Mouse (Mus musculus) forebrain, embryonic 13.5 days (tissue): ENCODE results near the gene Sema3b. TPM values are rescaled to one million over a fixed set of nuclear protein-coding genes. Genes with fewer than 3 reads are reported as not detected.
"Not testable (repeated sequence)": the region's sequence is repeated elsewhere in the genome, so short reads cannot be mapped to it uniquely, and the experiment has no call there.

Experiments
- ATAC-seq: fragments of 200-750 bp; cut with Nextera tagmentation; 2 replicates; pipeline ENCODE4 v1.8.0; 2017
- H3K27ac ChIP-seq: fragments of 300-500 bp; sonication (generic); 2 replicates; pipeline ENCODE4 v1.5.1; 2015; ENCODE audit warnings: inconsistent platforms, mild to moderate bottlenecking, moderate library complexity
- H3K27me3 ChIP-seq: fragments of 300-500 bp; sonication (generic); 2 replicates; pipeline ENCODE4 v1.6.1; 2015; ENCODE audit warnings: mild to moderate bottlenecking, inconsistent platforms
- H3K36me3 ChIP-seq: fragments of 300-500 bp; sonication (generic); 2 replicates; pipeline ENCODE4 v1.6.1; 2015; ENCODE audit warnings: mild to moderate bottlenecking, inconsistent platforms; ENCODE audit not compliant: poor library complexity, severe bottlenecking
- H3K4me1 ChIP-seq: fragments of 300-500 bp; sonication (generic); 2 replicates; pipeline ENCODE4 v1.6.1; 2015; ENCODE audit warnings: inconsistent platforms
- H3K4me2 ChIP-seq: fragments of 300-500 bp; sonication (generic); 2 replicates; pipeline ENCODE4 v1.6.1; 2015; ENCODE audit warnings: inconsistent platforms, mild to moderate bottlenecking, moderate library complexity
- H3K4me3 ChIP-seq: fragments of 300-500 bp; sonication (generic); 2 replicates; pipeline ENCODE4 v1.5.1; 2015; ENCODE audit warnings: mild to moderate bottlenecking, inconsistent platforms
- H3K9ac ChIP-seq: fragments of 300-500 bp; sonication (generic); 2 replicates; pipeline ENCODE4 v1.6.1; 2015; ENCODE audit warnings: mild to moderate bottlenecking, inconsistent platforms
- H3K9me3 ChIP-seq: fragments of 300-500 bp; sonication (generic); replicated peaks from 2 replicates; pipeline ENCODE4 v1.6.1; 2016; ENCODE audit warnings: inconsistent platforms
- WGBS: fragments of 180-500 bp; shearing (Covaris S2); methylation state at CpG from one replicate; pipeline ENCODE4 v1.1.7; 2015; 5-methylcytosine and 5-hydroxymethylcytosine counted together
- polyA plus RNA-seq: library from polyadenylated mRNA; unstranded; fragments of >200 nt; fragmentation: Nextera tagmentation; extraction: Ambion mirVana; gene quantifications from 2 replicates; pipeline ENCODE4 v1.2.1, GENCODE M21; 2015

Sema3b gene
- polyA plus RNA-seq, 1 experiment from 2014 or later = 1.8 TPM

GRCm38 (mm10) chr9:107570016-107570415 is 39.0 kb downstream of the Sema3b start:
- Histone ChIP-seq H3K4me3 (peak overlapping the region; percentile 79), H3K4me2 (peak overlapping the region; percentile 95), H3K36me3 (peaks cover 60% of the 10 kb centered on the region), H3K27ac (peak overlapping the region; percentile 87), H3K9ac (peak overlapping the region; percentile 89), H3K27me3 (no peaks in the 10 kb centered on the region), H3K9me3 (no peaks in the 10 kb centered on the region), H3K4me1 (peaks cover 55% of the 10 kb centered on the region)
- no peak for ATAC-seq
- 46% methylated on average over 13 of the region's 13 CpGs for WGBS

DNA sequence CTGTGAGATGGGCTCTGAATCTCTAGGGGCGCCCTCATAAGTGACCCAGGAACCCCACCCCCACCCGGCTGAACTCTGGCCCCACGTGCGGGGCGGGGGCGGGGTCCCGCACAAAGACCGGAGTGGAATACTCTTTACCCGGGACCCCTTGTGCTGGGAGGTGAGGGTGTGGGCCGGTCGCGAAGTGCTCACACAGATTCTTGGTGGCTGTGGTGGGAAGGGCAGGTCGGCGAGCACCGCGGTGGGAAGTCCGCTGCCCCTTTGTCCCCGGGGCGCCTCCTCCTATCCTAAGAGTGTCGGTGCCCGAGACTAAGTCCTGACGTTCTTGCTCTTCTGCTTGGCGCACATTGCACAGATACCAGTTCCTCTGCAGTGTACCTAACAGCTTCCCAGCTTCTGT is 39.8 kb downstream of the Sema3b start:
- peak; percentile 28 for ATAC-seq
- H3K27ac ChIP-seq = peak overlapping the region; percentile 87
- H3K36me3 ChIP-seq = peaks cover 59% of the 10 kb centered on the region
- WGBS = under 1% methylated on average over 23 of the region's 23 CpGs
- no peaks in the 10 kb centered on the region for H3K9me3 ChIP-seq
- peak overlapping the region; percentile 95 for H3K4me2 ChIP-seq
- no peaks in the 10 kb centered on the region for H3K27me3 ChIP-seq
- peak overlapping the region; percentile 79 for H3K4me3 ChIP-seq
- H3K9ac ChIP-seq = peak overlapping the region; percentile 89
- peaks cover 57% of the 10 kb centered on the region for H3K4me1 ChIP-seq

DNA sequence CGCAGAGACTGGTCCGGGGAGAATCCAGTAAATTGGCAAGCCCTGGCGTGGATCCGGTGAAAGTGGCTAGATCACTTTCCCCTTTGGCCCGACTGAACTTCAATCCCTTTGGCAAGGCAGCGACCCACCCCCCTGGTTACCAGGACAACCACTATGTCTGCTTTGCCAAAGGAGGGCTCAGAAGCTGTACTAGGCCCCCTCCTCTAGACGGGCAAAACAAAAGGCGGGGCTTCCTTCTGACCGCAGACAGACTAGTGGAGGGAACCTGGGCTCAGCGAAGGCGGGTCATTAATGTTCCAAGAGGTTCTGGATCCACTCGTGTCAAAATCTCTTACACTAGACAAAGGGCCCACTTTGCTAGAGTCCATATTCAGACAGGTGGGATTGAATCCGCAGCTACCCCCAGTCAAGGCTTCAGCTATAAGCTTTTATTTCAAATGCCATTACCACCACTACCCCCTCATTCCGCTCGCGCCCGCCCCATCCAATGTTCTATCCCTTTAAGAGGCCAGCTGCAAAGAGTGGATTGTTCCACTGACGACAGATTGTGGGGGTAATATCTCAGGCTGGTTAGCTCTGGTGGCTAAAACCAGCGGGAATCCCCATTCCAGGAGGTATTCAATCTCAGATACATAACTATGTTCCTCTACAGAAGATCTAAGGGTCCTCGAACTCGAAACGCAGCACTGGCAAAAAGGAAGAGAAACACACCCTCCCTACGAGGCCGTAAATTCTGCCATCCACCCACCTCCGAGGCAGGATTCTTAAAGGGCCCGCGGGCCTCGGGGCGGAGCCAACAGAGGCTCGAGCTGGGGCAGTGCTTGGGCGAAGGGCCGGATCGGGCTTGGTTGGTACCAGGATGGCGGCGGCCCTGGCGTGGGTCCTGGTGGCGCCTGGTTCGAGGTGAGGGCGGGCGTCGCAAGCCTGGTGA is 40.4 kb downstream of the Sema3b start:
- Histone ChIP-seq H3K36me3 (peaks cover 55% of the 10 kb centered on the region), H3K4me1 (peaks cover 64% of the 10 kb centered on the region), H3K27me3 (no peaks in the 10 kb centered on the region), H3K27ac (peak overlapping the region; percentile 87), H3K9ac (peak overlapping the region; percentile 89), H3K9me3 (no peaks in the 10 kb centered on the region), H3K4me3 (peak overlapping the region; percentile 79), H3K4me2 (peak overlapping the region; percentile 95)
- ATAC-seq = peak; percentile 88
- under 1% methylated on average over 41 of the region's 41 CpGs for WGBS

DNA sequence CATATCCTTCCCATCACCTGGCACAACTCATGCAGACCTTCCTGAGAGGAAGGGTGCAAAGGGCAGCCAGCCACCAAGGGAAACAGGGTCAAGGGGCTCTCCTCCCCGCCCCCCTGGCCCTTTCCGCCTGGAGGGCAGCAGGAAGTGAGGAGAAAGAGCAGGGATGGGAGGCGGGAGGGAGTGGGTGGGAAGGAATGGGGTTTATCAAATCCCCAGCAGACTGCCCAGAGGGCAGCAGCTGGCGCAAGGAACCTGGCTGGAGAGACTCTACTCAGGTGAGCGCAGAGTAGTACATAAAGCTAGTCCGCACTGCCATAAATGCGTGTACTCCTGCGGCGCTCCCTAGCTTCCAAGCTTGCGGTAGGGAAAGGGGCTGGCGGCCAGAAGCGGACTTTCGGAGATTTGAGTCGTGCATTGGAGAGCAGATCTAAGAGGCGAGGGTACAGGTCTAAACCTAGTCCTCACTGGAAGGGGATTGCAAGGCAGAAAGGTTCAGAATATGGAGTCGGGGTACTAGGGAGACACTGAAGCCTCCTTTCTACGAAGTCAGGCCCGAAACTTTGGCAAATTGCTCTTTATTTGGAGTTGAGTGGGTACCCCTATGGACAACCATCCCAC is 41.2 kb downstream of the Sema3b start, which contains the start of gene Hyal2:
Gene Hyal2 (plus strand): TSS at position 244 of the 618 bp plus-strand sequence.
- H3K27me3 ChIP-seq = no peaks in the 10 kb centered on the region
- H3K4me1 ChIP-seq = peaks cover 68% of the 10 kb centered on the region
- H3K4me2 ChIP-seq = peak within 1 kb of the TSS; percentile 95
- peak within 1 kb of the TSS; percentile 79 for H3K4me3 ChIP-seq
- 3% methylated on average over 18 of the region's 18 CpGs for WGBS
- ATAC-seq = no peak
- peak within 1 kb of the TSS; percentile 87 for H3K27ac ChIP-seq
- H3K36me3 ChIP-seq = peaks cover 47% of the 10 kb centered on the region
- peak within 1 kb of the TSS; percentile 89 for H3K9ac ChIP-seq
- no peaks in the 10 kb centered on the region for H3K9me3 ChIP-seq

- Histone ChIP-seq H3K4me3 (no peak overlapping the region), H3K27ac (peak overlapping the region; percentile 25; the same call in 1 of the 2 replicates), H3K36me3 (peaks cover 42% of the 10 kb centered on the region), H3K4me2 (no peak overlapping the region), H3K9me3 (no peaks in the 10 kb centered on the region), H3K4me1 (peaks cover 66% of the 10 kb centered on the region), H3K9ac (no peak overlapping the region), H3K27me3 (no peaks in the 10 kb centered on the region)
- WGBS = 56% methylated on average over 3 of the region's 3 CpGs
- ATAC-seq = no peak
These were observed 42.2 kb downstream of the Sema3b start for GRCm38 (mm10) chr9:107566855-107567254.

DNA sequence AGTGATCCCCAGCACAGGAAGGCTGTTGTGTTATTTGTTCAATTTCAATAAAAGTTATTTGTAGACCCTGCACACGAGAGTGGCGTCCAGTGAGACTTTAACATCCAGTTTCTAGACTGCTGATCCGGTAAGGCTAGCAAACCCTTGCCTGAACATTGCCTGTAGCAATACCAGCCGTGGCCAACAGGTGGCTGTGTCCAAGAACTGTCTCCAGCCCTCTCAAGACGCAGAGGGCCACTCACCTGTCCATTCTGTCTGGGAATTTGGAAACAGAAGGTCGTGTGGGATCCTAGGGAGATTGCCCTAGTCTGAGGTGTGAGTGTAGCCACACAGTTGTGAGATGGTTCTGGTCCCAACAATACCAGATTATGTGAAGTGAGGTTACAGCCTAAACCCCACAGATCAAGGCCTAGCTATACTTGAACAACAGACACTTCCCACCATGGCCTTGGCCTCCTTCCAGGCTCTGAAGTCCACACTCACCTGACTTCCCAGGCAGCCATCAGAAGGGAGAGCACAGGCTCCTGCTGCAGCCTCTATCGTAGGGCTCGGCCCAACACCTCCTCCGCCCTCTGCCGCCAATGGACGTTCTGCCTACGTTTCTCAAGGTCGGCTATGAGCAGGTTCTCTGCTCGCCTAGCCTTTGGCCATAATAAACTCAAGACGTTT is 42.9 kb downstream of the Sema3b start:
- 55% methylated on average over 15 of the region's 15 CpGs for WGBS
- Histone ChIP-seq H3K4me2 (0 out of 2 replicates have a peak overlapping the region, but pooled peaks have one; percentile 10), H3K9me3 (no peaks in the 10 kb centered on the region), H3K4me1 (peaks cover 60% of the 10 kb centered on the region), H3K36me3 (peaks cover 42% of the 10 kb centered on the region), H3K9ac (no peak overlapping the region), H3K4me3 (peak overlapping the region; percentile 1; the same call in 1 of the 2 replicates), H3K27me3 (no peaks in the 10 kb centered on the region), H3K27ac (peak overlapping the region; percentile 54; the same call in 1 of the 2 replicates)
- ATAC-seq = no peak

DNA sequence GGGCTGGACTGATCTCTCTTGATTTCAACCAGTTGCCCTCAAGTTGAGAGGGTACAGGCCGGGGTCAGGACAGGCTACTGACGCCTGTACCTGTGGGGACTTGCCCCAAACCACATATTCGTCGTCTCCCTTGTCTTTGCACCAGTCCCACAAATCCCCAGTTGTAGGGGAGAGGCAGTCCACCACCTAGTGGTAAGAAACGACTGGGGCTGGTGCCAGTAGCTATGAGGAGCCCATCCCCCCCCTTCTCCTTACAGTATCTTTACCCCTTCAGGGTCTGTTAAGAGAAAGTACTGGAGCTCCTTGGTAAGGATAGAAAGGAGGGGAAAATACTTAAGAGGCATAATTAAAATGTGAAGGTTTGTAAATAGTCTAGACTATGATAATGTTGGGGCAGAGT is 43.5 kb downstream of the Sema3b start:
- H3K4me2 ChIP-seq, H3K27me3 ChIP-seq, H3K27ac ChIP-seq, H3K9me3 ChIP-seq, H3K9ac ChIP-seq, H3K4me3 ChIP-seq, ATAC-seq: not testable (repeated sequence)
- 50% methylated on average over 5 of the region's 5 CpGs for WGBS
- peaks cover 54% of the 10 kb centered on the region for H3K4me1 ChIP-seq
- peaks cover 42% of the 10 kb centered on the region for H3K36me3 ChIP-seq

- Histone ChIP-seq H3K27me3 (no peaks in the 10 kb centered on the region), H3K36me3 (peaks cover 62% of the 10 kb centered on the region), H3K27ac (peak within 1 kb of the TSS; percentile 51; the same call in 1 of the 2 replicates), H3K4me2 (peak within 1 kb of the TSS; percentile 90), H3K9me3 (no peaks in the 10 kb centered on the region), H3K4me1 (peaks cover 40% of the 10 kb centered on the region), H3K4me3 (peak within 1 kb of the TSS; percentile 95), H3K9ac (peak within 1 kb of the TSS; percentile 95)
- ATAC-seq = peak; percentile 97
- WGBS = under 1% methylated on average over 38 of the region's 46 CpGs
These were observed 45.9 kb downstream of the Sema3b start, which contains the start of gene Tusc2 for GRCm38 (mm10) chr9:107563029-107563581. Tusc2 (plus strand) TSS chr9:107563255.

- Histone ChIP-seq H3K9me3 (no peaks in the 10 kb centered on the region), H3K4me3 (peak overlapping the region; percentile 74), H3K27ac (no peak overlapping the region), H3K4me2 (peak overlapping the region; percentile 75), H3K36me3 (peaks cover 45% of the 10 kb centered on the region), H3K27me3 (peaks cover 18% of the 10 kb centered on the region), H3K4me1 (peaks cover 46% of the 10 kb centered on the region), H3K9ac (peak overlapping the region; percentile 26; the same call in 1 of the 2 replicates)
- WGBS = 82% methylated on average over 3 of the region's 3 CpGs
- ATAC-seq = no peak
These were observed 52.7 kb downstream of the Sema3b start for GRCm38 (mm10) chr9:107556346-107556745.

DNA sequence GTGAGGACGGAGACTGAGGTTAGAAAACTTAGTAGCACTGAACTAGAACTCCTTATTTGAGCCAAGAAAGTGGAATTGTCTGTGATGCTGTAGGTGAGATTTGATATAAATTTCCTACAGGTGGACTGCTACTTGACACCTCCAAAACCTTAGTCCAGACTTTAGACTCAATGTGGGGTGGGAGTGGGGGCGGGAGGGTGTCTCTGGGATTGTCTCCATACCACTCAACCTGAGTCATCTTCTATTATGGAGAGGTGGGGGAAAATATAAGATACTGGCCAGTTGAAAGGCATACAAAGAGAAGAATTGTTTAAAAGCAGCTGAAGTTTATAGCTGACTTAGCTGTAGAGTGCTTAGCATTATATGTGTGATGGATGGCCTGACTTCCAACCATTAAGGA is 53.3 kb downstream of the Sema3b start:
- H3K36me3 ChIP-seq = peaks cover 38% of the 10 kb centered on the region
- no peak overlapping the region for H3K27ac ChIP-seq
- peak overlapping the region; percentile 75 for H3K4me2 ChIP-seq
- ATAC-seq = no peak
- H3K9me3 ChIP-seq = no peaks in the 10 kb centered on the region
- peak overlapping the region; percentile 74 for H3K4me3 ChIP-seq
- H3K9ac ChIP-seq = peak overlapping the region; percentile 90
- H3K4me1 ChIP-seq = peaks cover 52% of the 10 kb centered on the region
- 48% methylated on average over 2 of the region's 2 CpGs for WGBS
- peaks cover 25% of the 10 kb centered on the region for H3K27me3 ChIP-seq

DNA sequence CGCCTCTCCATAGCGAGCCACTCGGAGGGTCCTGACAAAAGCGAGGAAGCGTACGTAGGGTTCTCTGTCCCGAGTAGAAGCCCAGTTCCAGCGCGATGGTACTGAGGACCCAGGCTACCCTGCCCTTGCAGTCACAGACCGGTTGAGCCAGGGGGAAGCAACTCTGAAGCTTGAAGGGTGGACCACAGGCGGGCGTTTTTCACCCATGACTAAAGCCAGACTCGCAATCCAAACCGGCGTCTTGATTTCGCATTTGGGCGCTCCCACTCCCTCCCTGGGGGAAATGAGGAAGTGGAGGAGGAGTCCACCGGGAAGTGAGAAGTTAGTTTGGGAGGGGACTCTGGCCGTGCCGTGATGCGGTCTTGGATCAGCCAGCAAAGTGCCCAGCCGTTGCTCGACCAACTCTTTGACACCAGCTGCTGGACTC is 54.0 kb downstream of the Sema3b start:
- Histone ChIP-seq H3K4me1 (peaks cover 54% of the 10 kb centered on the region), H3K9ac (peak overlapping the region; percentile 90), H3K4me3 (peak overlapping the region; percentile 74), H3K9me3 (no peaks in the 10 kb centered on the region), H3K27ac (peak overlapping the region; percentile 83), H3K27me3 (peaks cover 31% of the 10 kb centered on the region), H3K4me2 (peak overlapping the region; percentile 75), H3K36me3 (peaks cover 32% of the 10 kb centered on the region)
- WGBS = under 1% methylated on average over 23 of the region's 23 CpGs
- peak; percentile 34; the same call in 1 of the 2 replicates for ATAC-seq
